Mouse (Mus musculus): ENCODE results near the gene Gm5431. TPM values are rescaled to one million over a fixed set of nuclear protein-coding genes. Genes with fewer than 3 reads are reported as not detected.
A peak's percentile ranks its signal among the peaks of the same experiment; 100 is the strongest.
"Not testable (repeated sequence)": the region's sequence is repeated elsewhere in the genome, so short reads cannot be mapped to it uniquely, and the experiment has no call there.

The Gm5431 gene
- 1 to 10 TPM in 1 of 2 experiments, under 1 TPM in 1; 0.85 to 1.3 TPM for total RNA-seq (2021)
- long read RNA-seq, experiment 1 = 0 reads
- long read RNA-seq, experiment 2 = 0 reads

DNA sequence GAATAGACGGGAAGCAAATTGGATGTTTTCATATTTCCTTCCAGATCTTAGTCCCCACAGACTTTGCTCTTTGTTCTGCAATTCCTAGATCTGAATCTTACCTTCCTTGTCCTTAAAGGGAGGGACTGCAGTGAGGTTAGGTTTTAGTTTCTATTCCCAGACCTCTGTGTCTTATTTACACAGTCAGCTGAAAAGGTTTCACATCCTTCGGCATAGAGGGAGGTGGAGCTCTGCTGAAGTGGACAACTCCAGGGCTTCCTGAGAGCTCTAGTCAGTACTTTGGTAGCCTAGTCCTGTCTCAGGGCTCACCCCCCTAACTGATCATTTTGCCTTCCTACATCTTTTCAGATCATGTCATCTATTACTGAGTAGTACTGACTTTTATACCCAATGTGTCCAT is at the start of gene Gm5431:
Gm5431 (minus strand) TSS at position 194 of the 400 bp plus-strand sequence.
- intact Hi-C loops (cut with DNase I) = no loop called here
- no peak for DNase-seq

DNA sequence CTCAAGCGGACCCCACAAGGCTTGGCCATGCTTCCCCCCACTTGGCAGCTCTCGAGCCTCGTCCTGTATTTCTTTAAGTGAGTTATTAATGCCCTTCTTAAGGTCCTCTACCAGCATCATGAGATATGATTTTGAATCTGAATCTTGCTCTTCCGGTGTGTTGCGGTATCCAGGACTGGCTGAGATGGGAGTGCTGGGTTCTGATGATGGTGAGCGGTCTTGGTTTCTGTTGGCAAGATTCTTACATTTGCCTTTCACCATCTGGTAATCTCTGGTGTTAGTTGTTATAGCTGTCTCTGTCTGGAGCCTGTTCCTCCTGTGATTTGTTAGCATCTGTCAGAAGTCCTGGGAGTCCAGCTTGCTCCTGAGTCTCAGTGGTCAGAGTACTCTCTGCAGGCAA is 44.1 kb upstream of the Gm5431 start, which contains the start of gene Psme2b:
Psme2b (minus strand) TSS at position 101 of the 400 bp plus-strand sequence.
- DNase-seq; intact Hi-C loops (cut with DNase I): not testable (repeated sequence)

GRCm38 (mm10) chr11:48939286-48939685 is 37.3 kb upstream of the Gm5431 start:
- intact Hi-C loops (cut with DNase I); DNase-seq: not testable (repeated sequence)

- intact Hi-C loops (cut with DNase I); DNase-seq: not testable (repeated sequence)
Observed at GRCm38 (mm10) chr11:48935291-48935690, 33.3 kb upstream of the Gm5431 start.

- intact Hi-C loops (cut with DNase I); DNase-seq: not testable (repeated sequence)
Observed at GRCm38 (mm10) chr11:48933923-48934322, 31.9 kb upstream of the Gm5431 start.

DNA sequence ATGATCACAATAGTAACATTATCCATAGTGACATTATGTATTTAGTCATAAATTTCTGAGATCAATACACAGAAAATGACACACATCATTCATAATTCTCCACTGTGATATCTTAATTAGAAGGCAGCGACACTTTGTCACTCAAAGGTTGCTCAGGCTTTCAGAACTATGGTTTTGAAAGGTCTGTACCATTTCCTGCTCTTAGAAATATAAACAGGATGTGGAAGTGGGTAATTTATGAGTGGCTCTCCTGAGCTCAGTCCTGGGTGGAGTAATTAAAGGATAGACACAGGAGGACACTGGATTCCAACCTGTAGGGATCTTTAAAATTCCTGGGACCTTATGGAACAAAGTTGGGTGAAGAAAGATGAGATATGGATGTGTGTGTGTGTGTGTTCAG is 31.4 kb upstream of the Gm5431 start:
- DNase-seq; intact Hi-C loops (cut with DNase I): not testable (repeated sequence)

DNA sequence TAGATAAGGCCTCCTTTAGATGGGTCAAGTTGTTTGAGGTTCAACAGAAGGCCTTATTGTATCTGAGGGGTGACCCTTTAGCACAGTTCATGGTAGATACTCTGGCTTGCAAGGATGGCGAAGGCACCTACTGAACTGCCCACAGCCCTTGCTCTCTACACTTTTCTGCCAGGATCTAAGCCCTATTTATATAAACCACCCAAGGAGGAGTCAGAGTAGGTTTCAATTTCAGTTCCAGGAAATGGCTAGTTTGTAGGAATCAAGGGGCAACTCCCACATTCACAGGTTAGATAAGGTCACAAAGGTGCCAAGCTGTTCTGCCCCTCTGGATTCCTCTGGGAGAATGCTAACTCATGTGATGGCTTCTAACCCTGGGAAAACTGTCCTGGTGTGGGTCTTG is 26.1 kb upstream of the Gm5431 start:
- intact Hi-C loops (cut with DNase I) = not testable (repeated sequence)

GRCm38 (mm10) chr11:48926437-48926836 is 24.4 kb upstream of the Gm5431 start:
- intact Hi-C loops (cut with DNase I); DNase-seq: not testable (repeated sequence)

More for the DNA sequence above, 26.1 kb upstream of the Gm5431 start:
- DNase-seq = not testable (repeated sequence)

GRCm38 (mm10) chr11:48923818-48924217 is 21.8 kb upstream of the Gm5431 start:
- intact Hi-C loops (cut with DNase I); DNase-seq: not testable (repeated sequence)

GRCm38 (mm10) chr11:48918380-48918779 is 16.4 kb upstream of the Gm5431 start:
- intact Hi-C loops (cut with DNase I) = no loop called here
- no peak for DNase-seq

- intact Hi-C loops (cut with DNase I) = no loop called here
Observed at GRCm38 (mm10) chr11:48913611-48914010, 11.6 kb upstream of the Gm5431 start.

GRCm38 (mm10) chr11:48908459-48908858 is 6.4 kb upstream of the Gm5431 start:
- intact Hi-C loops (cut with DNase I) = no loop called here

More at GRCm38 (mm10) chr11:48913611-48914010, 11.6 kb upstream of the Gm5431 start:
- DNase-seq = no peak

GRCm38 (mm10) chr11:48901567-48901930 is 465 bp downstream of the Gm5431 start:
- DNase-seq = not testable (repeated sequence)

More at GRCm38 (mm10) chr11:48908459-48908858, 6.4 kb upstream of the Gm5431 start:
- no peak for DNase-seq

DNA sequence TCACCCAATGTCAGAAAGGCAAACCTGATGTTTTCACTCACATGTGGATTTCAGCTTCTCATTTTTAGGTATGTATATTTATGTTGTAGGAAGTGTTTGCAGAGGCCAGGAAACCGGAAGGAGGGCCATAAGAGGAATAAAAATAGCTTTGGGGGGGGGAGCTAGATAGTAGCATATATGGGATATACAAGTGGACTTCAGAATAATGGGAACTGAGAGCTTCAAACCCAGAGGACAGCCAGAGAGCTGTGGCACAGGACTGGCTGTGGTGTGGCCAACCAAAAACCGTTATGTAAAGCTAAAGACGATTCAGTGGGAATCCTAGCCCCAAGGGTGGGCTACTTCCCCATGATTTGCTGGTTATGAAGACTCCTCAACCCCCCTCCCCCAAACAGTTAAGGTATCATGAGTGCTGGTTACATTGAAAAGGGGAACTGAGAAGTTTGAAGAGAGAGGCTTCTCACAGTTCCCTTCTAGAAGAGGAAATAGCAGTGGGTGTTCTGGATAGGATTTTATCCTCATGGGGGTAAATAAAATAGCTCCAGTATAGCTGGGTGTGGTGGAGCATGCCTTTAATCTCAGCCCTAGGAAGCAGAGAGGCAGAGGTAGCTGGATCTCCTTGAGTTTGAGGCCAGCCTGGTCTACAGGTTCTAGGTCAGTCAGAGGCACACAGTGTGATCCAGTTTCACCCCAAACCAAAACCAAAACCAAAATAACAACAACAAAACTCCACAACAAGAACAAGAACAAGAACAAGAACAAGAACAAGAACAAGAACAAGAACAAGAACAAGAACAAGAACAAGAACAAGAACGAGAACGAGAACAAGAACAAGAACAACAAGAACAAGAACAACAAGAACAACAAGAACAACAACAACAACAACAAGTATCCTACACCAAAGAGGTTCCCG is 1.1 kb downstream of the Gm5431 start:
- DNase-seq; intact Hi-C loops (cut with DNase I): not testable (repeated sequence)

More at GRCm38 (mm10) chr11:48901567-48901930, 465 bp downstream of the Gm5431 start:
- intact Hi-C loops (cut with DNase I) = not testable (repeated sequence)

DNA sequence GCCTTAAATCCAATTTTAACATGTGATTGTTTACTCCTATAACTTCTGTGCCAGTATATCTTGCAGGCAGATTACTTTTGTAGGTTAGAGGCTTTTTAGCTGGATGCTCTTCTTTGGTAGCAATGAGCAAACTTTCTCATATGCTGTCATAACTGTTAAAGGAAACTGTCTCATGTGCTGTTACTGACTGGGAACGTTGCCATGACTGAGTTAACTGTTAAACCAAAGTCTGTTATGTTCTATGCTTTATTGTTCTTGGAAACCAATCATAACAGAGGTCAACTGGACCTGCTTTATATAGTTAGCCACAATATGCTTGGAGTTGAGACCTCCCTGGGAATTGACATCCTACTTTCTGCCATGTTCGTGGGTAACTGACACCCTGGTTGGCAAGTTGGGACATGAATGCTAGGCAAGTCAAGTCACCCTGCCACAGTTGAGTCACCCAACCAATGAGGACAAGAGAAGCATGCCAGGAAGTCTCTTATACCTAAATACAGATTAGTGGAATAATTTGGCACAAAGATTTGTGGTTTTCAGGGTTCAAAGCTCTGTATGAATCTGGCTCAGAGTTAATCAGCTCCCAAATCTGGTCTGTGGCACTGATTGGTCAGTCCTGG is 3.1 kb downstream of the Gm5431 start:
- no peak for DNase-seq
- intact Hi-C loops (cut with DNase I) = no loop called here

DNA sequence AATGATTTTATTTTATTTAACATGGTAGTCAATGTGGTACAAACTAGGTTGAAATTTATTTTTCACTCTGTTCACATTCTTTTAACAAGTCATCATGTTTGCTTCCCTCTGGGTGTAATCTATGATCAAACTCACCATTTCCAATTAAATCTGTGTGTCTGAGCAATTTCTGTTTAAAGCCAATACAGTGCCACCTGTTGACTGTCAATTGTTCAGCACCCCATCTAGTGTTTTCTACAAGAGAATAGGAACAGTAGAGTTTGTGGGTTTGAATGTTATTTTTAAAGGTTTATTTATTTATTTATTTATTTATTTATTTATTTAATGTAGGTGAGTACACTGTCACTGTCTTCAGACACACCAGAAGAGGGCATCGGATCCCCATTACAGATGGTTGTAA is 25.3 kb downstream of the Gm5431 start:
- intact Hi-C loops (cut with DNase I) = no loop called here
- DNase-seq = no peak

- DNase-seq; intact Hi-C loops (cut with DNase I): not testable (repeated sequence)
Observed at GRCm38 (mm10) chr11:48875343-48875837, 26.6 kb downstream of the Gm5431 start.

GRCm38 (mm10) chr11:48874465-48874864 is 27.5 kb downstream of the Gm5431 start:
- DNase-seq = peak; percentile 52 to 65
- intact Hi-C loops (cut with DNase I) = loop anchor here (5.0 kb wide), 3 partner anchors 313 to 398 kb away; partner anchors contain the start of genes Btnl9 and Zfp62

- intact Hi-C loops (cut with DNase I) = loop anchor here (1.0 to 5.0 kb wide), 4 partner anchors 230 to 399 kb away; partner anchors contain the start of genes Btnl9 and Zfp62
- DNase-seq = no peak
Observed at GRCm38 (mm10) chr11:48873591-48874290, 28.3 kb downstream of the Gm5431 start.
